Mouse (Mus musculus) heart, postnatal 0 days (tissue): Measurements from ENCODE around the gene Rtf1.

ENCODE experiments used
- CTCF ChIP-seq: IDR thresholded peaks from 2 replicates; pipeline ENCODE4 v1.5.1; 2016; ENCODE audit warnings: antibody characterized with exemption, control low read depth, low read depth
- EP300 ChIP-seq: IDR thresholded peaks from 2 replicates; pipeline ENCODE4 v1.6.1; 2016; ENCODE audit warnings: antibody characterized with exemption, low read depth

DNA sequence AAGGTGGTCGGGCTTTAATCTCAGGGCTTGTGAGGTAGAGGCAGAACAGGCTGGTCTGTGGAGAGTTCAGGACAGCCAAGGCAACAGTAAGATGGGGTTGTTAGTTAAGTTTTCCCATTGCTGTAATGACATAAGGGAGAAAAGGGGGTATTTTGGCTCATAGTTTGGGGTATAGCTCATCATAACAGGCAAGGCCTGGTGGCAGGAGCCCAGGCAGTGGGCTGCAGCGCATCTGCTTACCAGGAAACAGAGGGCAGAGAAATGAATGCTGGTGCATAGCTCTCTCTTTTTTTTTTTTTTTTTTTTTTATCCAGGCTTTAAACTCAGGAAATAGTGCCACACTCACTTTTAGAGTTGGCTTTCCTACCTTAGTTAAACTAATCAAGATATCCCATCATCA lies 28.3 kb downstream of the Rtf1 start:
- TF ChIP-seq CTCF (no peak), EP300 (no peak)
